Mouse (Mus musculus) thymus, adult 2 months (tissue): ENCODE measurements at regions not wholly inside any gene's neighbourhood (a gene's known extent, or its start where the extent isn't known, plus 50 kb on each side); places are given as distances from the start of the nearest gene placed in this dataset.

Experiments
- CTCF ChIP-seq: fragments of 200-500 bp; IDR thresholded peaks from 2 replicates; pipeline ENCODE4 v1.5.1; 2012; ENCODE audit warnings: mild to moderate bottlenecking, control low read depth, low read length, moderate library complexity, borderline replicate concordance; ENCODE audit not compliant: control insufficient read depth, poor library complexity, insufficient read depth; ENCODE audit errors: extremely low read depth
- POLR2A ChIP-seq: fragments of 200-500 bp; IDR thresholded peaks from 2 replicates; pipeline ENCODE4 v1.6.1; 2012; ENCODE audit warnings: mild to moderate bottlenecking, low read length, control low read depth, moderate library complexity; ENCODE audit not compliant: control insufficient read depth, poor library complexity, insufficient read depth; ENCODE audit errors: extremely low read depth

DNA sequence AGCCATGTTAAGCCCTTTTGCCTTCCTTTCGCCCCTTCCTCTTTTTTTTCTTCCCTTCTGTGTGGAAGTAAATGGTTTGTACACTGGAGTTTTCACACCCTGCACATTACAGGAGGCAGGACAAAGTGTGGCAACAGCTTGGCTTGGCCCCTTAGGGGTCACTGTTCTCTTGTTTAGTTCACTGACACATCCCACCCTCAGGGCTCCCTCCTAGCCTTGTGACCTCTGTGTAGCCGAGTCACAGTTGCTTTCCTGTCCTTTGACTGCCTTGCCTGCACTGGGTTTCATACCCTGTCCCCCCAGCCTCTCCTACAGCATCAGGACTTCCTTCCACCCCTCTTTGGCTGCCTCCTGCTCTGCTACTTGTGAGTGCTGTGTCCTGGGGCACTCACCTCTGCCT is 835.6 kb upstream of the Car8 start:
- TF ChIP-seq CTCF (no peak), POLR2A (no peak)
